Mouse (Mus musculus) spleen, postnatal 10 days (tissue): ENCODE data around the gene Rtn4ip1.
A peak's percentile ranks its signal among the peaks of the same experiment; 100 is the strongest.
"Not testable (repeated sequence)": the region's sequence is repeated elsewhere in the genome, so short reads cannot be mapped to it uniquely, and the experiment has no call there.

ENCODE experiments used
- DNase-seq, 2 experiments: peaks; one replicate each; pipeline ENCODE4 v3.0.0; 2021 to 2022; ENCODE audit warnings: low spot score in 2 of 2

The Rtn4ip1 gene

GRCm38 (mm10) chr10:43928596-43928995, 27.0 kb downstream of the Rtn4ip1 start:
- DNase-seq: no peak

GRCm38 (mm10) chr10:43939136-43939662, 37.6 kb downstream of the Rtn4ip1 start:
- no peak for DNase-seq

- DNase-seq: no peak
Measured at GRCm38 (mm10) chr10:43943736-43944135, 42.1 kb downstream of the Rtn4ip1 start.

GRCm38 (mm10) chr10:43945435-43945834, 43.8 kb downstream of the Rtn4ip1 start:
- no peak for DNase-seq

- peak; percentile 50 to 70 for DNase-seq
Measured at GRCm38 (mm10) chr10:43953942-43954341, 52.3 kb downstream of the Rtn4ip1 start.

GRCm38 (mm10) chr10:43964943-43965342, 63.3 kb downstream of the Rtn4ip1 start:
- no peak for DNase-seq

GRCm38 (mm10) chr10:43973244-43973643, 71.6 kb downstream of the Rtn4ip1 start:
- no peak for DNase-seq

- DNase-seq: no peak
Measured at GRCm38 (mm10) chr10:43977353-43977752, 75.7 kb downstream of the Rtn4ip1 start.

- no peak for DNase-seq
Measured at GRCm38 (mm10) chr10:43980080-43980479, 78.5 kb downstream of the Rtn4ip1 start.

- not testable (repeated sequence) for DNase-seq
Measured at GRCm38 (mm10) chr10:43980742-43981141, 79.1 kb downstream of the Rtn4ip1 start.

- DNase-seq: no peak
Measured at GRCm38 (mm10) chr10:43982470-43982869, 80.9 kb downstream of the Rtn4ip1 start.

- no peak for DNase-seq
Measured at GRCm38 (mm10) chr10:43983241-43983640, 81.6 kb downstream of the Rtn4ip1 start.

GRCm38 (mm10) chr10:43983866-43984265, 82.3 kb downstream of the Rtn4ip1 start:
- DNase-seq: no peak

- no peak for DNase-seq
Measured at GRCm38 (mm10) chr10:43991268-43991667, 89.7 kb downstream of the Rtn4ip1 start.

GRCm38 (mm10) chr10:43992506-43992905, 90.9 kb downstream of the Rtn4ip1 start:
- no peak for DNase-seq

GRCm38 (mm10) chr10:43993198-43993597, 91.6 kb downstream of the Rtn4ip1 start:
- no peak for DNase-seq

GRCm38 (mm10) chr10:43995858-43996650, 94.4 kb downstream of the Rtn4ip1 start:
- peak in 1 of 2 experiments; percentile 74 for DNase-seq

- no peak for DNase-seq
Measured at GRCm38 (mm10) chr10:43997276-43997675, 95.7 kb downstream of the Rtn4ip1 start.

GRCm38 (mm10) chr10:43998023-43998422, 96.4 kb downstream of the Rtn4ip1 start:
- no peak for DNase-seq

- no peak for DNase-seq
Measured at GRCm38 (mm10) chr10:43998503-43999082, 97.0 kb downstream of the Rtn4ip1 start.

- DNase-seq: no peak
Measured at GRCm38 (mm10) chr10:44000156-44000865, 98.7 kb downstream of the Rtn4ip1 start.
